Mouse (Mus musculus): ENCODE measurements around the gene Rai1. TPM values are rescaled to one million over a fixed set of nuclear protein-coding genes. Genes with fewer than 3 reads are reported as not detected.
A peak's percentile ranks its signal among the peaks of the same experiment; 100 is the strongest.

Rai1 gene
- polyA plus RNA-seq, 1 experiment from 2014 or later: 28.1 TPM

DNA sequence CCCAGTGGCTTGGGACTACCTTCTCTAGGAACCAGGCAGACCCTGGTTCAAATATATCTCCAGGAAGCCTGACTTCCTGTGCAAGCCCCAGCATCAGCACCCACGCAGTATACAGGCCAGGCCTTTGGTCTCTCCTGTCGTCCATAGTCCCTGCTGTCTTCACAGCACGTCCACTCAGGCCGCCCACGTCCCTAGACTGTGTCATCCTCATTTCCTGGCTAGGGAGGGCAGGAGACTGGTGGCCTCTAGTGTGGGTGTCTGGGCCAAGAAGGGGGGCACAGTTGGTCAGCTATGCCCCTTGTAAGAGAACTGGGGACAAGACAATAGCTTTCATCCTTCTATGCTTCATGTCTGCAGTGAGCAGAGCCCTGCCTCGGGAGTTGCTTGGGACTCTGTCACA lies 87.7 kb downstream of the Rai1 start:
- H3K9ac ChIP-seq (ENCODE audit: low read depth, low read length): no peak overlapping the region
- 0 out of 2 replicates have a peak overlapping the region, but pooled peaks have one; percentile 10 for H3K27ac ChIP-seq (ENCODE audit: low read depth, low read length)
- ATAC-seq (ENCODE audit: low FRiP score) (no peak), DNase-seq (ENCODE audit: low spot score) (no peak)
- no peaks in the 10 kb centered on the region; the same call in 1 of the 2 replicates for H3K4me1 ChIP-seq (replicated peaks; ENCODE audit: control insufficient read depth, insufficient read depth, low read length)
- no peak overlapping the region for H3K4me3 ChIP-seq (ENCODE audit: low read depth, low read length)
- H3K36me3 ChIP-seq (ENCODE audit: control insufficient read depth, insufficient read depth, low read length): peaks cover 20% of the 10 kb centered on the region
- no peaks in the 10 kb centered on the region for H3K27me3 ChIP-seq (ENCODE audit: control insufficient read depth, insufficient read depth, low read length)
- 85% methylated on average over 6 of the region's 6 CpGs for WGBS
- H3K9me3 ChIP-seq (ENCODE audit: control insufficient read depth, low read length): no peaks in the 10 kb centered on the region
- H3K4me2 ChIP-seq (replicated peaks; ENCODE audit: low read depth, low read length): no peak overlapping the region

DNA sequence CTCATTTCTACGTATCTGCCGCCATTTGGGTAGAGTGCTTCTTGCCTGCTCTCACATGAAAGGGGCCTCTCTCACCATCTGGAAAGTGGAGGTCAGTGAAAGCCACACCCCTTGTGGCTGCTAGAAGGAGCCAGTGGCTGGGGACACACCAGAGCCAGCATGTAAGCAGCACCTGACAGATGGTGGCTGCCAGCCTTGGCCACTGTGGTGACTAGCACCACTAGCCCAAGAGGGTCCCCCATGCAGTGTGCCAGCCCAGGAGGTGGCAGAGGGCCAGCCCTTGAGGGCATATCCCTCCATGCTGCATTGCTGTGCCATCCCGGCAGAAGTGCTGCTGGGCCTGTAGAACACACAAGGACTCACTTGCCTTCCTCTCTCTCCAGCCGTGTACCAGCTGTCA lies 88.7 kb downstream of the Rai1 start:
- Histone ChIP-seq H3K27me3 (ENCODE audit: control insufficient read depth, insufficient read depth, low read length) (no peaks in the 10 kb centered on the region), H3K4me3 (ENCODE audit: low read depth, low read length) (no peak overlapping the region), H3K36me3 (ENCODE audit: control insufficient read depth, insufficient read depth, low read length) (peaks cover 18% of the 10 kb centered on the region), H3K27ac (ENCODE audit: low read depth, low read length) (no peak overlapping the region), H3K4me2 (replicated peaks; ENCODE audit: low read depth, low read length) (no peak overlapping the region), H3K9ac (ENCODE audit: low read depth, low read length) (no peak overlapping the region), H3K4me1 (replicated peaks; ENCODE audit: control insufficient read depth, insufficient read depth, low read length) (no peaks in the 10 kb centered on the region; the same call in 1 of the 2 replicates), H3K9me3 (ENCODE audit: control insufficient read depth, low read length) (no peaks in the 10 kb centered on the region)
- 83% methylated on average over 4 of the region's 4 CpGs for WGBS
- ATAC-seq (ENCODE audit: low FRiP score) (0 out of 2 replicates have a peak, but pooled peaks have one; percentile 32), DNase-seq (ENCODE audit: low spot score) (no peak)

- Histone ChIP-seq H3K4me3 (ENCODE audit: low read depth, low read length) (no peak overlapping the region), H3K27ac (ENCODE audit: low read depth, low read length) (no peak overlapping the region), H3K4me2 (replicated peaks; ENCODE audit: low read depth, low read length) (no peak overlapping the region), H3K9me3 (ENCODE audit: control insufficient read depth, low read length) (no peaks in the 10 kb centered on the region), H3K27me3 (ENCODE audit: control insufficient read depth, insufficient read depth, low read length) (no peaks in the 10 kb centered on the region), H3K4me1 (replicated peaks; ENCODE audit: control insufficient read depth, insufficient read depth, low read length) (0 out of 2 replicates have a peak, but pooled peaks cover 2% of the 10 kb centered on the region), H3K9ac (ENCODE audit: low read depth, low read length) (no peak overlapping the region), H3K36me3 (ENCODE audit: control insufficient read depth, insufficient read depth, low read length) (peaks cover 17% of the 10 kb centered on the region)
- ATAC-seq (ENCODE audit: low FRiP score): no peak
- peak; percentile 56 for DNase-seq (ENCODE audit: low spot score)
Observed at GRCm38 (mm10) chr11:60195108-60195507, 90.3 kb downstream of the Rai1 start.

- H3K36me3 ChIP-seq (ENCODE audit: control insufficient read depth, insufficient read depth, low read length): peaks cover 18% of the 10 kb centered on the region
- 79% methylated on average over 5 of the region's 5 CpGs for WGBS
- no peak for ATAC-seq (ENCODE audit: low FRiP score)
Observed at GRCm38 (mm10) chr11:60196344-60196743, 91.5 kb downstream of the Rai1 start.

GRCm38 (mm10) chr11:60197998-60198619 lies 93.3 kb downstream of the Rai1 start:
- H3K27me3 ChIP-seq (ENCODE audit: control insufficient read depth, insufficient read depth, low read length): no peaks in the 10 kb centered on the region
- no peak overlapping the region for H3K4me2 ChIP-seq (replicated peaks; ENCODE audit: low read depth, low read length)
- DNase-seq (ENCODE audit: low spot score) (no peak), ATAC-seq (ENCODE audit: low FRiP score) (no peak)
- H3K9ac ChIP-seq (ENCODE audit: low read depth, low read length): no peak overlapping the region
- no peaks in the 10 kb centered on the region for H3K9me3 ChIP-seq (ENCODE audit: control insufficient read depth, low read length)
- peaks cover 22% of the 10 kb centered on the region for H3K36me3 ChIP-seq (ENCODE audit: control insufficient read depth, insufficient read depth, low read length)
- H3K4me3 ChIP-seq (ENCODE audit: low read depth, low read length): no peak overlapping the region
- 0 out of 2 replicates have a peak, but pooled peaks cover 2% of the 10 kb centered on the region for H3K4me1 ChIP-seq (replicated peaks; ENCODE audit: control insufficient read depth, insufficient read depth, low read length)
- 83% methylated on average over 24 of the region's 24 CpGs for WGBS
- H3K27ac ChIP-seq (ENCODE audit: low read depth, low read length): no peak overlapping the region

More at GRCm38 (mm10) chr11:60196344-60196743, 91.5 kb downstream of the Rai1 start:
- DNase-seq (ENCODE audit: low spot score): no peak
- H3K4me2 ChIP-seq (replicated peaks; ENCODE audit: low read depth, low read length): no peak overlapping the region
- H3K9ac ChIP-seq (ENCODE audit: low read depth, low read length): no peak overlapping the region
- H3K4me1 ChIP-seq (replicated peaks; ENCODE audit: control insufficient read depth, insufficient read depth, low read length): 0 out of 2 replicates have a peak, but pooled peaks cover 2% of the 10 kb centered on the region
- no peak overlapping the region for H3K4me3 ChIP-seq (ENCODE audit: low read depth, low read length)
- no peaks in the 10 kb centered on the region for H3K27me3 ChIP-seq (ENCODE audit: control insufficient read depth, insufficient read depth, low read length)
- no peaks in the 10 kb centered on the region for H3K9me3 ChIP-seq (ENCODE audit: control insufficient read depth, low read length)
- H3K27ac ChIP-seq (ENCODE audit: low read depth, low read length): no peak overlapping the region

DNA sequence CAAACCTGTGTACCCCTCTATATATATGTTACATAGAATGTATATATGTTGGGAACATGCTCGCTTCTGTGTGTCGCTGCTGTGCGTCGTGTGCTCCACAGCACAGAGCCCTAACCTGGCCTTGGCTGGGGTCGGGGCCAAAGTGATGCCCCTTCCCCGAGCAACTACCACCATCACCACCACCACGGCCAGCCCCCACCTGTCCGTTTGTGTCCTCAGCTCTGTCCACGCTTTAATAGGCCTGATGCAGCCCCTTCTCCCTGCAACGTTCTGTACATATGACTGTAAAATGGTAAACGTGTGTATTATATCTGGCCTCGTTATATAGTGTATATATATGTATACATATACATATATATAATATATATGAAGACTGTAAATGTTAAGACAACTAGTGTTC lies 93.8 kb downstream of the Rai1 start:
- no peaks in the 10 kb centered on the region for H3K27me3 ChIP-seq (ENCODE audit: control insufficient read depth, insufficient read depth, low read length)
- H3K27ac ChIP-seq (ENCODE audit: low read depth, low read length): no peak overlapping the region
- H3K9me3 ChIP-seq (ENCODE audit: control insufficient read depth, low read length): no peaks in the 10 kb centered on the region
- WGBS: 94% methylated on average over 12 of the region's 12 CpGs
- DNase-seq (ENCODE audit: low spot score) (no peak), ATAC-seq (ENCODE audit: low FRiP score) (no peak)
- H3K36me3 ChIP-seq (ENCODE audit: control insufficient read depth, insufficient read depth, low read length): peaks cover 23% of the 10 kb centered on the region
- H3K4me2 ChIP-seq (replicated peaks; ENCODE audit: low read depth, low read length): no peak overlapping the region
- H3K4me1 ChIP-seq (replicated peaks; ENCODE audit: control insufficient read depth, insufficient read depth, low read length): 0 out of 2 replicates have a peak, but pooled peaks cover 2% of the 10 kb centered on the region
- no peak overlapping the region for H3K4me3 ChIP-seq (ENCODE audit: low read depth, low read length)
- no peak overlapping the region for H3K9ac ChIP-seq (ENCODE audit: low read depth, low read length)

DNA sequence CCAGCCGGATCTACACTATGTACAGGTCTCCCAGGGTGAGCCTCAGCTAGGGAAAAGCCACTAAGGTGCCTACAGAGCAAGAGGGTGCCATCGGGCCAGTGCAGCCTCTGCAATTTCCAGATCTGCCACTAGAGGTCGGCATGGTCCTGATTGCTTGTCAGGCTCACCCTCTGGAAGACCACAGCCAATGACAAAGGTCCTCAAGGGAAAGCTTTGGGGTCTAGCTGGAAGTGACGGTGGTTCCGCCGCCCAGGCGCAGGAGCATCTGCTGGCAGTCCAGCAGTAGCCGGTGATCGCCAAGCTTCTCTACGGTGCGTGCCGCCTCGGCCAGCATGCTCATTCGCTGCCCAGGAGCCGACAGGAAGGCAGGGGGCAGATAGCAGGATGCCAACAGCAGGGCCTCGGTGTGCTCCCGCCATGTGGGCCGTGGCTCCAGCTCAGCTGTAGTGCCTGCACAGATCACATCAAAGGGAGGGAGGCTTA lies 94.9 kb downstream of the Rai1 start:
- no peak overlapping the region for H3K4me2 ChIP-seq (replicated peaks; ENCODE audit: low read depth, low read length)
- H3K36me3 ChIP-seq (ENCODE audit: control insufficient read depth, insufficient read depth, low read length): peaks cover 16% of the 10 kb centered on the region
- 20% methylated on average over 18 of the region's 18 CpGs for WGBS

GRCm38 (mm10) chr11:60200384-60200783 lies 95.6 kb downstream of the Rai1 start:
- peaks cover 13% of the 10 kb centered on the region; the same call in 1 of the 2 replicates for H3K36me3 ChIP-seq (ENCODE audit: control insufficient read depth, insufficient read depth, low read length)
- H3K27me3 ChIP-seq (ENCODE audit: control insufficient read depth, insufficient read depth, low read length): no peaks in the 10 kb centered on the region
- H3K4me2 ChIP-seq (replicated peaks; ENCODE audit: low read depth, low read length): no peak overlapping the region
- WGBS: 92% methylated on average over 11 of the region's 11 CpGs
- H3K9me3 ChIP-seq (ENCODE audit: control insufficient read depth, low read length): no peaks in the 10 kb centered on the region
- no peak overlapping the region for H3K4me3 ChIP-seq (ENCODE audit: low read depth, low read length)
- peak overlapping the region; percentile 45; the same call in 1 of the 2 replicates for H3K9ac ChIP-seq (ENCODE audit: low read depth, low read length)
- no peak for ATAC-seq (ENCODE audit: low FRiP score)
- H3K4me1 ChIP-seq (replicated peaks; ENCODE audit: control insufficient read depth, insufficient read depth, low read length): 0 out of 2 replicates have a peak, but pooled peaks cover 2% of the 10 kb centered on the region
- peak overlapping the region; percentile 83; the same call in 1 of the 2 replicates for H3K27ac ChIP-seq (ENCODE audit: low read depth, low read length)
- DNase-seq (ENCODE audit: low spot score): no peak

More for the DNA sequence above, 94.9 kb downstream of the Rai1 start:
- ATAC-seq (ENCODE audit: low FRiP score): peak; percentile 87
- H3K27ac ChIP-seq (ENCODE audit: low read depth, low read length): peak overlapping the region; percentile 83
- H3K9ac ChIP-seq (ENCODE audit: low read depth, low read length): peak overlapping the region; percentile 45; the same call in 1 of the 2 replicates
- no peak overlapping the region for H3K4me3 ChIP-seq (ENCODE audit: low read depth, low read length)
- H3K27me3 ChIP-seq (ENCODE audit: control insufficient read depth, insufficient read depth, low read length): no peaks in the 10 kb centered on the region
- DNase-seq (ENCODE audit: low spot score): peak; percentile 96
- H3K4me1 ChIP-seq (replicated peaks; ENCODE audit: control insufficient read depth, insufficient read depth, low read length): 0 out of 2 replicates have a peak, but pooled peaks cover 2% of the 10 kb centered on the region
- no peaks in the 10 kb centered on the region for H3K9me3 ChIP-seq (ENCODE audit: control insufficient read depth, low read length)

Data from hindbrain, embryonic 11.5 days (tissue).